Mouse (Mus musculus): ENCODE data around the gene Tex33.

DNA sequence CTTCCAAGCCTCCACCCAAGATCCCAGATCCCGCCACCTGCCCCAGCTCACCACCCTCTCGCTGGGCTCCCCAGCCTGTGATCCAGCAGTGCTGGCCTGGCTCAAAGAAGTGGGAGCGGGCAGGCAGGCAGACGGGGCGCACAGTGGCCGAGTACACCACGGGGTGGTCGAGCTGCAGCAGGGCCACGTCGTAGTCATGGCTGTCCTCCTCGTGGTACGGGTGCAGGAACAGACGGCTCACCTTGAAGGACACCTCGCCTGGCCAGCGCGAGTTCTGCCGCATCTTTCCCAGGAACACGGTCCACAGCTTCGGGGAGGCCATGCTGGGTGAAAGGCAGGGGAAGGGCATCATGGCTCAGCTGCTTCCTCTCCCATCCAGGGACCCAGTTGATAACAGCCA lies 46.5 kb upstream of the Tex33 start:
- TF ChIP-seq POLR2A (IDR thresholded peaks at IDR 0.05; ENCODE audit: low read depth, low read length) (no peak), CTCF (IDR thresholded peaks at IDR 0.05; ENCODE audit: extremely low read depth, insufficient read length, insufficient replicate concordance, low read depth, low read length) (no peak)
